In genomic region chr11:76588032-76588431, GRCm38 (mm10) we compare ENCODE assay signal across 10 mouse cellular contexts. TPM values are rescaled to one million over a fixed set of nuclear protein-coding genes. Genes with fewer than 3 reads are reported as not detected.
DNase-seq lines count a peak whose midpoint lies in the region; ATAC-seq and TF ChIP-seq lines count a peak whose summit lies in the region.
"Had no signal": no experiment of that assay in that cellular context is flagged by ENCODE, and none has a peak within 500 bp of the region (broad histone marks: within the 10 kb centered on the region; RNA-seq: fewer than 3 reads in every experiment).

No protein-coding gene starts in this region.

- H3K9me3 ChIP-seq in forebrain, embryonic 15.5 days: no peaks in the 10 kb centered on the region
- H3K9me3 ChIP-seq: hindbrain, embryonic 13.5 days had no signal

- no peak for TF ChIP-seq CTCF in layer of hippocampus, adult 2 months (conservative IDR thresholded peaks at IDR 0.05)

- intact Hi-C loops in left cerebral cortex, postnatal 25 days (cut with DNase I): no loop called here

- no peak overlapping the region for H3K4me3 ChIP-seq in layer of hippocampus, adult 2 months
- no peak overlapping the region for H3K4me3 ChIP-seq in forebrain, embryonic 15.5 days
- H3K4me3 ChIP-seq: hindbrain, embryonic 13.5 days had no signal

- WGBS in forebrain, embryonic 15.5 days: 91% methylated on average over 2 of the region's 2 CpGs

- H3K4me1 ChIP-seq in forebrain, embryonic 15.5 days: no peaks in the 10 kb centered on the region
- H3K4me1 ChIP-seq: hindbrain, embryonic 13.5 days had no signal

- no peaks in the 10 kb centered on the region for H3K27me3 ChIP-seq in forebrain, embryonic 15.5 days
- H3K27me3 ChIP-seq: hindbrain, embryonic 13.5 days had no signal

- no peak overlapping the region for H3K27ac ChIP-seq in layer of hippocampus, adult 2 months
- no peak overlapping the region for H3K27ac ChIP-seq in forebrain, embryonic 15.5 days (replicated peaks)
- H3K27ac ChIP-seq: hindbrain, embryonic 13.5 days had no signal

- ATAC-seq in common myeloid progenitor, adult 5-6 weeks (replicated peaks; ENCODE audit: low read depth, poor library complexity, severe bottlenecking): peak; percentile 87
- no peak for ATAC-seq in forebrain, embryonic 15.5 days (replicated peaks)
- ATAC-seq: forebrain, embryonic 16.5 days had no signal

- peak; percentile 79 for DNase-seq in layer of hippocampus, adult 9-11 months
- DNase-seq in layer of hippocampus, adult 2 months (ENCODE audit: low spot score in 2 of 2): no peak
- DNase-seq in lung, postnatal 36 days: peak; percentile 57
- peak; percentile 11 for DNase-seq in thymus, postnatal 14 days
- DNase-seq in left cerebral cortex, postnatal 25 days (ENCODE audit: low spot score in 2 of 2): no peak
- DNase-seq in urinary bladder, postnatal 4 days (ENCODE audit: low spot score in 2 of 2): no peak

- no peaks in the 10 kb centered on the region for H3K36me3 ChIP-seq in forebrain, embryonic 15.5 days
- H3K36me3 ChIP-seq: hindbrain, embryonic 13.5 days had no signal

- no peak overlapping the region for H3K4me2 ChIP-seq in forebrain, embryonic 15.5 days (replicated peaks)
- H3K4me2 ChIP-seq: hindbrain, embryonic 13.5 days had no signal

- no peak overlapping the region for H3K9ac ChIP-seq in forebrain, embryonic 15.5 days (replicated peaks)
- H3K9ac ChIP-seq: hindbrain, embryonic 13.5 days had no signal

RNA-seq across cellular contexts. Expression of gene Abr, which starts 34.1 kb away (rescaled TPM):
- 100 to 1,000 TPM; 528 to 537 TPM for total RNA-seq in layer of hippocampus, adult 2 months (2021)
- 32.9 and 42.4 TPM in 2 replicates for total RNA-seq in common myeloid progenitor, adult 5-6 weeks (2017)
- 111 and 112 TPM in 2 replicates for polyA plus RNA-seq in forebrain, embryonic 15.5 days (2015; fragmentation: Nextera tagmentation; extraction: Ambion mirVana)
- 100 to 1,000 TPM; 458 to 459 TPM for total RNA-seq in left cerebral cortex, postnatal 25 days (2021)

Comparison
In these comparisons a context has a peak if more than half of its experiments do, and no peak if none do; other contexts are left out.
1. DNase-seq: peak in layer of hippocampus, adult 9-11 months (single experiment), lung, postnatal 36 days (single experiment) and thymus, postnatal 14 days (single experiment); none in layer of hippocampus, adult 2 months (0 of 2), left cerebral cortex, postnatal 25 days (0 of 2) and urinary bladder, postnatal 4 days (0 of 2).
2. RNA of gene Abr, which starts 34.1 kb away (total RNA-seq): 528 to 537 TPM in layer of hippocampus, adult 2 months and 458 to 459 TPM in left cerebral cortex, postnatal 25 days; 32.9 to 42.4 TPM in common myeloid progenitor, adult 5-6 weeks; every median in the first group is over 10 times any median in the second.